Mouse (Mus musculus) monocyte, adult 2 months (primary cell): ENCODE data around the gene Cep112.
"Not testable (repeated sequence)": the region's sequence is repeated elsewhere in the genome, so short reads cannot be mapped to it uniquely, and the experiment has no call there.

Experiments
- DNase-seq, 2 experiments: peaks; one replicate each; pipeline ENCODE4 v3.0.0; 2022; ENCODE audit warnings: low spot score in 2 of 2, low read depth in 1 of 2

Gene Cep112

GRCm38 (mm10) chr11:108867538-108867937 is 442.5 kb downstream of the Cep112 start:
- peak in 1 of 2 experiments; percentile 17 for DNase-seq

GRCm38 (mm10) chr11:108871284-108871683 is 446.3 kb downstream of the Cep112 start:
- not testable (repeated sequence) for DNase-seq

- no peak for DNase-seq
These were observed 446.8 kb downstream of the Cep112 start for GRCm38 (mm10) chr11:108871748-108872147.

DNA sequence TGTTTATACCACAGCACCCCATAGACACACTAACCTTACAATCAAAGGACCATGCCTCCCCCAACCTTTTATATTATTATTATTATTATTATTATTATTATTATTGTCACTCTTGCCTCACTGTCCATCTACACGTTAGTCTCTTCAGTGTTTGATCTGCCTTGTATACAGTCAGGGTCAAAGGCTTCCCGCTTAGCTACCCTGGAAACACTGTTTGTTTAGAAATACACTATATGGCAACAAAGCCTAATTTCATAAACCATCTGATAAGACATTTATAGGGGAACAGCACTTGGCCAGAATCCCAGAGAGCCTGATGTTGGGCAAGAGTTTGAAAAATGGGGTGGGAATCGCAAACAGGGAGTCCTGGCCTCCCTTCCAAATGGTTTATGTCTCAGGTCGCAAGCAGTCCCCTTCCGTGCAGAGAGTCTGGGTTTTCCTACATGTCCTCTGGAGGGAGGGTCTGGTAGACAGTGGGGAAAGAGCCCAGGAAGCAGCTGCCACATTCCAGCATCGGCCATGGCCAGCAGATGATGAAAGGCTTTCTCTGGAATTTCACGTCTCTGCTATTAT is 451.7 kb downstream of the Cep112 start:
- no peak for DNase-seq

- DNase-seq = no peak
These were observed 452.5 kb downstream of the Cep112 start for GRCm38 (mm10) chr11:108877520-108877919.

GRCm38 (mm10) chr11:108880546-108880945 is 455.6 kb downstream of the Cep112 start:
- DNase-seq = no peak

GRCm38 (mm10) chr11:108881662-108882061 is 456.7 kb downstream of the Cep112 start:
- no peak for DNase-seq

GRCm38 (mm10) chr11:108885276-108885896 is 460.4 kb downstream of the Cep112 start:
- no peak for DNase-seq

GRCm38 (mm10) chr11:108886060-108886459 is 461.1 kb downstream of the Cep112 start:
- no peak for DNase-seq

DNA sequence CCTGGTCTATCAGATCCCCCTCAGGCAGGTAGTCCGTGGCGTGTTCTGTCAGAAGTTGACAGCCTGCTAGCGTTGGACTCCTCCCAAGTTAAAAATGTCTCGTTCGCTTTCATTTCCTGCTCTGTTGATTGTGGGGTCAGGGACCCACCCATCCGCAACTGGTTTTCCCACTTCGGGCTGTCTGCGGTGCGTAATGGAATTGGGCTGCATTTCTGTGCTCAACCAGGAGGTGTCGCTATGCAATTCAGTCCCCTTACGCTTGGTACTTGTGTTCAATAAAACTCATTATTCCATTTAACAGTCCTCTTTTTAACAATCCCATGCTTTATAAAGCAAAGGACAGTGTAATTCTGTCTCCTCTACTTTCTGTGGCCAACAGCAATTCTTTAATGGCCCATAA is 464.1 kb downstream of the Cep112 start:
- no peak for DNase-seq

DNA sequence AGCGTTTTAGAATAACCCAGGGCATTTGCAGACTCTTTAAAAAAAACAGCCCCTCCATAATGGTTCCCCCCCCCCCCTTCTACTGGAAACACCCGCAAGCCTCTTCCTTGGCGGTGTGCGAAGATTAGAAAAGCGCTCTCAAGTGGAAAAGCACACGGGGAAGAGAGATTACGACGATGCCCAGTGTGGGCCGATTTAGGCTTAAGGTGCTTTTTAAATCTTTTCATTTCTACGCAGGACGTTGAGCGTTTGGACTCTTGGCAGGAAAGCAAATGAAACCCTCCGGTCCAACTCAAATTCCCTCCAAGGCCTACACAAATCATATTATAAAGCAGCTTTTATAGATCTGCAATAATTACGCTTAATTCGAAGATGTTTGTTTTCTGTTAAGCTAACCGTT is 465.6 kb downstream of the Cep112 start:
- no peak for DNase-seq

DNA sequence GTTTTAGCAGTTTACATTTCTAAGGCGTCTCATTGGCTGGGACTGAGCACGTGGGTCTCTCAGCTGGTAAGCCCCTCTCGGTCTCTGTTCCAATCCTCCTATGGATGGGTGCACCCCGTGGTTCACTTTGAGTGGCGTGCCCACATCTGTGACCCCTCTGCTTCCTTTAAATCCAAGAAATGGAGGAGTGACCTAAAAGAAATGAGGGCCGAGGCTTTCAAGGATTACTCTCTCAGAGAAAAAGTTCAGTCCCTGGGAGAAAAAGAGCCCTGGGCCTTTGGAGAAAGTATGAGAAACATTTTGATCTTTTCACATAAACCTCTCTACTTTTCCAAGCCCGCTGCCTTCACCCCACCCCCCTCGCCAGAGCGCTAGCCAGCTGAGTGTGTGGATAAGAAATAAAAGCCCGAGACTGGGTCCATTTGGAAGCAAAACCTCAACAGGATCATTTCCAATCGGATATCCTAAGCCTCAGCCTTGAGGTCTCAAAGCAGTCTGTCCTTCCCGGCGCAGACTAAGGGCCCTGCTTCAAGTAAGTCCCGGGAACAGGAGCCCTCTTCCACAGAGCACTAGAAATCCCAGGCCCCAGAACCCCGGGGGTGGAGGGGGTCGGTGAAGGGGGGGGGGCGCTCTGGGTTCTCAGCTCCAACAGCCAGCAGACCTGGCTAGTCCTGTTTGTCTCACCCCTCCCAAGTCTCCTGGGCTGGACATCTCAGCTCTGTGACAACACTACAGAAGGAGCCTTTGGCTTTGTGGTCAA is 466.3 kb downstream of the Cep112 start:
- no peak for DNase-seq

DNA sequence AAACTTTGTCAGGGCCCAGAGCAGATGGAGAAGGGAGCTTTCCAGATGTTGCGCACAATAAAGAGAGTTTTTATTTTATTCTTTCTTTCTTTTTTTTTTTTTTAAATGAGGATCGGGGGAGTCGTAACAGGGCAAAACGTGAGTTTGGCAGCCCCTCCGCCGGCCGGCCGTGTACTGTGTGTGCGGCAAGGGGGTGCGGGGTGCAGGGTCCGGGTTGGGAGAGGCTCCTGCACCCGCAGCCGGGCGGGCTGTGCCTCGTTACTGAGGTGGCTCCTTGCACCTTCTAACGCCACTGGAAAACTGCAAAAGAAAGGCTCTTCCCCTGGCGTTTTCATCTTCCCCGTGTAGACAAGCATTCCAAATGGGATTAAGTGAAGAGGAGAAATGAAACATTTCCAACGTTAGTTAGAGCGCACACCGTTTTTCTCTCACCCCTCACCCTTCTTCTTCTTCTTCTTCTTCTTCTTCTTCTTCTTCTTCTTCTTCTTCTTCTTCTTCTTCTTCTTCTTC is 466.9 kb downstream of the Cep112 start:
- DNase-seq = no peak

- DNase-seq = no peak
These were observed 467.4 kb downstream of the Cep112 start for GRCm38 (mm10) chr11:108892406-108892805.

- no peak for DNase-seq
These were observed 468.3 kb downstream of the Cep112 start for GRCm38 (mm10) chr11:108893232-108893790.

DNA sequence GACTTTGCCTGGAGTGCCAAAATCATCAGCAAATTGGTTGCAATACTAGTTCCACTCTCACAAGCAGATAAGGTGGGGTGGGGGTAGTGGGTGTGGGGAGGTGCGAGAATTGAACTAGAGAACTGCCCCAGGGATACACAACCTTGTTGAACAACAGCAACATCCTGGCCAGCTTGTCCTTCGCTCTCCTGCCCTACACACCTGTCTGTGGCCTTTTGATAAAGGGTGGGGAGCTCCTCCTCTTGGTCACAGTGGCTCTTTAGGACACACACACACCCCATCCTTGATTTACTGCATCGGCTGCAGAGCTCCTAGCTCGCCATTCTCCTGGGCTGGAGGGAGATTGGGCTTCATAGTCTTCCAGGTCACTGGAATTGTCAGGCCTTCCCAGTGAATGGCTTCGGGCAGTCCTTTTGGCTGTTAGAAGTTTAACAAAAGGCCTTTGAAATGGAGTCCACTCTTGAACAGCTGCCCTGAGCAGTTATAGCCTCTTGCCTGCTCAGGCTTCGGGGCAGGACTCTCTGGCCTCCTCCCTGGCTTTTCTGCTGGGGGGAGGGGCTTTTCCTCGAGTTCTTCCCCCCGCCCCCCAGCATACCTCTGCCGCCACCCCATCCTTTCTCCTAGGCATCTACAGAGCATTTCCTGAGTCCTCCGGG is 469.0 kb downstream of the Cep112 start:
- DNase-seq = no peak

GRCm38 (mm10) chr11:108897034-108897433 is 472.0 kb downstream of the Cep112 start:
- DNase-seq = no peak

GRCm38 (mm10) chr11:108898063-108898462 is 473.1 kb downstream of the Cep112 start:
- no peak for DNase-seq

DNA sequence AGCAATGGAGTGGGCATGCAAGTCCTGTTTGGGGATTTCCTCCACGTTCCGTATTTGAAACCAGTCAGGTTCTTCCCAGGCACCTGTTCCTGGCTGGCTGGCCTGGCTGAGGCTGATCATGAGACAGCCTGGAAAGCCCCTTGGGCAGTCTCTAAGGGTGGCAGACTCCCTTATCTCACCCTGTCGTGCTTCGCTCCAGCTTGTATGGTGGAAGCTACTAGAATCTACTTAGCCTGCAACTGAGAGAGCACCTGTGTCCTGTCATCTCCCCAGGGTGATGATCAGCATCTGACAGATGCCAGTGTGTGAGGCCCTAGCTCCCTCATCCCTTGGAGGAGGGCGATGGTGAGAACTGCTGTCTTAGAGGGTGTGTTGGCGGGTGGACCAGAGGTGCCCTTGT is 473.5 kb downstream of the Cep112 start:
- no peak for DNase-seq

- DNase-seq = no peak
These were observed 475.9 kb downstream of the Cep112 start for GRCm38 (mm10) chr11:108900718-108901488.

DNA sequence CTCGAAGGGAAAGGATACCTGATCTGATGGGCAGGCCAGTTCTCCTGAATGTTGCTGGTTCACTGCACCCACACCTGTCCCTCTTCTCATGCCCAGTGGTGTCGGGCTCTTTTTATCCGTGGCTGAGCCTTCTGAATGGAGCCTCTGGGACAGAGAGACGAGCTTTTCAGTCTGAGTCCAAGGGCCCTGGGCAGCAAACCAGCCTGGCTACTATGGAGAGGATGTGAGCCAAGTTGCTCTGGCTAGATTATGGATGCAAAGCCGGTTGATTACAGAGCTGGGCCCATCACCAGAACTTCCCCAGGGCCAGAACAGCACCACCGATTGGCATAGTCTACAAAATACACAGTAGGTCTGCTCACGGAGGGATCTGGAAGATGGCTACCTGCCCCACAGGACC is 476.7 kb downstream of the Cep112 start:
- DNase-seq = no peak
